Mouse (Mus musculus): ENCODE results near the gene Tgif1.

Gene Tgif1

GRCm38 (mm10) chr17:70806600-70806999, 46.7 kb downstream of the Tgif1 start:
- no peak for DNase-seq (ENCODE audit: low read depth, low spot score)

GRCm38 (mm10) chr17:70805866-70806265, 47.5 kb downstream of the Tgif1 start:
- DNase-seq (ENCODE audit: low read depth, low spot score), result no peak

GRCm38 (mm10) chr17:70802022-70802421, 51.3 kb downstream of the Tgif1 start:
- no peak for DNase-seq (ENCODE audit: low read depth, low spot score)

GRCm38 (mm10) chr17:70799266-70799665, 54.1 kb downstream of the Tgif1 start:
- no peak for DNase-seq (ENCODE audit: low read depth, low spot score)

GRCm38 (mm10) chr17:70797773-70798045, 55.6 kb downstream of the Tgif1 start:
- no peak for DNase-seq (ENCODE audit: low read depth, low spot score)

GRCm38 (mm10) chr17:70796940-70797772, 56.2 kb downstream of the Tgif1 start:
- DNase-seq (ENCODE audit: low read depth, low spot score), result no peak

- no peak for DNase-seq (ENCODE audit: low read depth, low spot score)
These were observed 58.1 kb downstream of the Tgif1 start for GRCm38 (mm10) chr17:70795196-70795595.

- no peak for DNase-seq (ENCODE audit: low read depth, low spot score)
These were observed 58.6 kb downstream of the Tgif1 start for GRCm38 (mm10) chr17:70794722-70795121.

- peak; percentile 83 for DNase-seq (ENCODE audit: low read depth, low spot score)
These were observed 59.1 kb downstream of the Tgif1 start for GRCm38 (mm10) chr17:70794291-70794690.
